Mouse (Mus musculus): ENCODE measurements around the gene Vmn1r202. TPM values are rescaled to one million over a fixed set of nuclear protein-coding genes. Genes with fewer than 3 reads are reported as not detected.
"Not testable (repeated sequence)": the region's sequence is repeated elsewhere in the genome, so short reads cannot be mapped to it uniquely, and the experiment has no call there.

The Vmn1r202 gene
- under 1 TPM in 1 of 4 experiments, not detected in 3; 0.07 TPM for total RNA-seq (2022)

DNA sequence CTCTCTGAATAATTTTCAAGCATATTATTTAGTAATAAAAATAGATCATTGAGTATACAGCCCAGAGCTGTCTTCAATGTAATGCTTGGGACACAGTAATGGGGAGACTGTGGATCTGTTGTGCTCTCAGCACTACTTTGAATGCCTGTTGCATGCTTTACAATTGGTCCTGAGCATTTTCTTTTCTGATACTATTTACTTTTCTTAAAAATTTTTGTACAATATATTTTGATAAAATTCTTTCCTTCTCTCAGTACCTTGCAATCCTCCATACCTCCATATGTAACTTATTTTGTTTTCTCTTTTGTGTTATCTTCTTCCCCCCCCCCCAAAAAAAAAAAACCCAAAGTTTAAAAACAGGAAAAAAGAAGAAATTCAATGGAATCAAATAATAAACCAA is at the start of gene Vmn1r202:
Gene Vmn1r202 (minus strand): TSS at position 101 of the 400 bp plus-strand sequence.
- no peak for DNase-seq (ENCODE audit: low spot score in 2 of 2)

DNA sequence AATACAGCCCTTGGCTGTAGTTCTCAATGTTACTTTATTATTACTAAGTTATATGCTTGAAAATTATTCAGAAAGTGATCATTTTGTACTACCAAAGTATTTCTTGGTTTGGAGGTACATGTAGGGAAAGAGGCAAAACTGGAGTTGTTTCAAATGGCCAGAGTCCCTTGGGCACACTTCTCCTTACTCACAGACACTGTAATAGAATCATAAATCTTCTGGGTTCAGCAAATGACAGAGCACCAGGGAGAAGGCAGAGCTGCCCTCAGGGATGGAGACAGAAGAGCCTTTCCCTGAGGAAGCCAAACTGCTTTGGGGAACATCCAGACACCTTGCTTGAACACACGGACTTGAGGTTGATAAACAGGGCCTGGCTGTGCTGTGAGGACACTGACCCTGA is 47.7 kb upstream of the Vmn1r202 start, which contains the start of gene Vmn1r204:
Gene Vmn1r204 (plus strand): TSS at position 301 of the 400 bp plus-strand sequence.
- DNase-seq (ENCODE audit: low spot score in 2 of 2), result not testable (repeated sequence)

DNA sequence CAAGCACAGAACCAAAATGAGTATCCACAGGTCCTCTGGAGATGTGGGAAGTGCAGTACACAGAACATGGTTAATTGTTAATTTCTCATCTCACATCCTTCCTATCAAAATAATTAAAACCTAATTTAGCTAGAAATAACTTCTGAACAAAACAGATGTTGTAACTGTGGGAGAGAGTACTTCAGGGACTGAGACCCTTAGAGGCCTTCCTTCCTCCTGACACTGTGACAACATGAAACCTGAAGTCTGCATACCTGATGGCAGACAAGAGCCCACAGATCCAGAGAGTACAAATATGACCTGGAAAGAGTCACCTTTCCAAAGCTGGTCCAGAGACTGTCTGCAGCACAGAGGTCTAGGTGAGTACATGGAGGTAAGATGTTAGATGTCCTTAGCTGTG is 12.6 kb upstream of the Vmn1r202 start, which contains the start of gene Vmn1r203:
Gene Vmn1r203 (plus strand): TSS at position 301 of the 400 bp plus-strand sequence.
- DNase-seq (ENCODE audit: low spot score in 2 of 2), result no peak

DNA sequence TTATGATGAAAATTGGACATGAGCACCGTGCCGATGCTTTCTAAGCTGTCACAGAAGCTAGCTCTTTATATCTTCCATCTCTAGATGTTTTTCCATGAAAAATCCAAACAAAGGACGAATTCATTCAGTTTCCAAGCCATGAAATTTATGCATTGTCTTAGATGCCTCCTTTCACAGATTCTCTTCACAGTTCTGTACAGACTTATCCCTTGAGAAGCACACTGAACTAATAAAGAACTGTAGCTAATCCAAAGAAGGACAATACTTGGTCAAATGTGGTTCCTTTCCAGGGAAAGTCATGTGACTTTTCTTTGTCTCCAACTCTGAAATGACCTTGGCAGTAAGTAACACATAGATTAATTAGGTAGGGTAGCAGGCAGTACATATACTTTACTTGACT is 2.8 kb downstream of the Vmn1r202 start:
- DNase-seq (ENCODE audit: low spot score in 2 of 2), result no peak

DNA sequence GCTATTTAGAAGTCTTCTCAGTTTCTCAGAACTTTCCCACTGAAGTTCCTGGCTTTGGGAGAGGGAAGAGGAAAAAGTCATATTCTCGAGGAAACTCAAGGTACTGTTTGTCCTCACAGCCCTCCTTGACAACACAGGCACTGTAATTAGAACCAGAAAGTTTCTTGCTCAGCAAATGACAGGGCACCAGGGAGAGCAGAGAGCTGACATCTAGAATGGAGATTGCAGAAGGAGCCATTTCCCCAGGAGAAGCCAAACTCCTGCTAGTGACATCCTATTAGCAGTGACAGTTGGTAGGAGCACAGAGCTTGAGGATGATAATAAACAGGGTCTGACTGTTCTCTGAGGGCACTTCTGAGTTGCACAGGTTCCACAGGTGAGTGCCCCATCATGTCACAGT is 33.6 kb downstream of the Vmn1r202 start, which contains the start of gene Vmn1r201:
Gene Vmn1r201 (plus strand): TSS at position 301 of the 400 bp plus-strand sequence.
- no peak for DNase-seq (ENCODE audit: low spot score in 2 of 2)

DNA sequence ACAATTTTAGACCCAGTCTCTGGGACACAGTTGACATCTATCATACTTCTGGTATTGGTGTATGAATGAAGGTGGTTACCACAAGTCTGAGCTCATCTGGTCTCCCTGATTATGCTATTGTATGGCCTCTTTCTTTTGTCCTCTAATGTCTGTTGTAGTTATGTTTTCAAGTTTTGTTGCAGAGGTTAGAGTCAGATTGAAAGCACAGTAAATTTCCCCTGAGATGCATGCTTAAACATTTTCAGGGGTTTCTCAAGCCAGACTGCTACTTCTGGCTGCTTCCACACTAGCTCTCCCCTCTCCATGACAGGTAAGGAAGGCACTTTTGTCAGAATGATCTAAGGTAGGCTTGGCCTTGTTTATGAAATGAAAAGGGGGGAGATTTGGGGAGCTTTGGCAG is 50.0 kb downstream of the Vmn1r202 start:
- DNase-seq (ENCODE audit: low spot score in 2 of 2), result no peak

Other genes starting within 250 kb of the Vmn1r202 start
- gene Vmn1r195, start 234.9 kb downstream of the Vmn1r202 start, total RNA-seq (2022), result not detected
- not detected for gene Vmn1r196, start 215.5 kb downstream of the Vmn1r202 start, total RNA-seq (2022)
- gene Vmn1r197, start 180.8 kb downstream of the Vmn1r202 start, total RNA-seq (2022), result under 1 TPM in 1 of 4 experiments, not detected in 3; 0.07 TPM
- not detected for gene Vmn1r198, start 155.0 kb downstream of the Vmn1r202 start, total RNA-seq (2022)
- gene Vmn1r199, start 125.6 kb downstream of the Vmn1r202 start, total RNA-seq (2022), result not detected
- gene Vmn1r200, start 115.0 kb downstream of the Vmn1r202 start, total RNA-seq (2022), result not detected
- gene Vmn1r201, start 33.5 kb downstream of the Vmn1r202 start, total RNA-seq (2022), result not detected
- gene Vmn1r203, start 12.7 kb upstream of the Vmn1r202 start, total RNA-seq (2022), result under 1 TPM in 1 of 4 experiments, not detected in 3; 0.07 TPM
- not detected for gene Vmn1r204, start 47.8 kb upstream of the Vmn1r202 start, total RNA-seq (2022)
- not detected for gene Vmn1r205, start 87.6 kb upstream of the Vmn1r202 start, total RNA-seq (2022)
- under 1 TPM; 0.09 to 0.46 (median 0.29) TPM for gene Vmn1r206, start 118.9 kb upstream of the Vmn1r202 start, total RNA-seq (2022)
- under 1 TPM in 2 of 4 experiments, not detected in 2; 0.15 to 0.19 TPM for gene Vmn1r207-ps, start 224.2 kb upstream of the Vmn1r202 start, total RNA-seq (2022)